Mouse (Mus musculus) megakaryocyte, embryonic 14.5 days (primary cell): ENCODE measurements around the gene Otx2.

Experiments used
- FLI1 ChIP-seq: IDR thresholded peaks from 2 replicates; pipeline ENCODE4 v1.6.1; 2012; ENCODE audit warnings: low read length, inconsistent platforms, mixed read lengths
- GATA1 ChIP-seq: IDR thresholded peaks from 3 replicates; pipeline ENCODE4 v1.6.1; 2012; ENCODE audit warnings: mixed read lengths, low read length, inconsistent platforms, borderline replicate concordance

- no peak for TF ChIP-seq FLI1
- no peak for TF ChIP-seq GATA1
These were observed 2.7 kb downstream of the Otx2 start for GRCm38 (mm10) chr14:48670761-48671479.
